Comparison of ENCODE assay signal across 6 mouse cellular contexts in the genomic region with DNA sequence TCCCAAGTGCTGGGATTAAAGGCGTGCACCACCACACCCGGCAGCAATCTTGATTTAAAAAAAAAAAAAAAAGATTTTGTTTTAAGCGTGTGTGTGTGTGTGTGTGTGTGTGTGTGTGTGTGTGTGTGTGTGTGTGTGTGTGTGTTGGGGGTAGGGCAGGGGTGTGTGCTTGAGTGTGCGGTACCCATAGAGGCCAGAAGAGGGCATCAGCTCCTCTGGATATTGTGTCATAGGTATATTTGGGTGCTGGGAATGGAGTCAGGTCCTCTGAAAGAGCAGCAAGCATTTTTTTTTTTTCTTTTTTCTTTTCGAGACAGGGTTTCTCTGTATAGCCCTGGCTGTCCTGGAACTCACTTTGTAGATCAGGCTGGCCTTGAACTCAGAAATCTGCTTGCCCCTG. TPM values are rescaled to one million over a fixed set of nuclear protein-coding genes. Genes with fewer than 3 reads are reported as not detected.
DNase-seq lines count a peak whose midpoint lies in the region; ATAC-seq and TF ChIP-seq lines count a peak whose summit lies in the region.
"Not testable (repeated sequence)": the region's sequence is repeated elsewhere in the genome, so short reads cannot be mapped to it uniquely, and the experiment has no call there.

No protein-coding gene starts in this region.

- not testable (repeated sequence) for H3K36me3 ChIP-seq in ES-Bruce4 (ENCODE audit: control insufficient read depth, insufficient read depth, low read length, poor library complexity, severe bottlenecking)
- peaks cover 53% of the 10 kb centered on the region for H3K36me3 ChIP-seq in intestine, postnatal 0 days (ENCODE audit: control insufficient read depth, insufficient read depth)
- peaks cover 45% of the 10 kb centered on the region for H3K36me3 ChIP-seq in liver, postnatal 0 days (replicated peaks; ENCODE audit: insufficient read depth, low read length)
- peaks cover 32% of the 10 kb centered on the region for H3K36me3 ChIP-seq in midbrain, postnatal 0 days (ENCODE audit: insufficient read depth, low read length)

- H3K4me3 ChIP-seq in ES-Bruce4 (ENCODE audit: low read depth, low read length); intestine, postnatal 0 days (ENCODE audit: low read depth, low read length); liver, postnatal 0 days (ENCODE audit: low read depth, low read length); midbrain, postnatal 0 days (ENCODE audit: low read depth, low read length): not testable (repeated sequence)

- not testable (repeated sequence) for H3K9ac ChIP-seq in ES-Bruce4 (ENCODE audit: low read depth, poor library complexity, severe bottlenecking); intestine, postnatal 0 days (ENCODE audit: low read depth, low read length); liver, postnatal 0 days (replicated peaks); midbrain, postnatal 0 days (replicated peaks; ENCODE audit: low read length, poor library complexity, severe bottlenecking)

- peak; percentile 34 for TF ChIP-seq CTCF in ES-Bruce4 (IDR thresholded peaks at IDR 0.05; ENCODE audit: low read depth, low read length)
- 0 out of 2 replicates have a peak, but pooled peaks have one; percentile 3 for TF ChIP-seq CTCF in intestine, postnatal 0 days (IDR thresholded peaks at IDR 0.05; ENCODE audit: low read depth)
- TF ChIP-seq CTCF in liver, postnatal 0 days (IDR thresholded peaks at IDR 0.05; ENCODE audit: low read depth): 0 out of 2 replicates have a peak, but pooled peaks have one; percentile 3
- TF ChIP-seq CTCF in midbrain, postnatal 0 days (IDR thresholded peaks at IDR 0.05): peak; percentile 9; the same call in 1 of the 2 replicates

- not testable (repeated sequence) for H3K27me3 ChIP-seq in ES-Bruce4 (ENCODE audit: control insufficient read depth, insufficient read depth, low read length, poor library complexity, severe bottlenecking); intestine, postnatal 0 days (replicated peaks; ENCODE audit: control insufficient read depth, insufficient read depth, low read length); liver, postnatal 0 days (ENCODE audit: insufficient read depth, low read length); midbrain, postnatal 0 days (ENCODE audit: insufficient read depth, low read length)

- H3K4me1 ChIP-seq in ES-Bruce4 (ENCODE audit: control insufficient read depth, insufficient read depth, low read length); intestine, postnatal 0 days (replicated peaks; ENCODE audit: control insufficient read depth, insufficient read depth, low read length); midbrain, postnatal 0 days (ENCODE audit: insufficient read depth, low read length): not testable (repeated sequence)
- peaks cover 11% of the 10 kb centered on the region for H3K4me1 ChIP-seq in liver, postnatal 0 days (ENCODE audit: insufficient read depth)

- ATAC-seq in intestine, postnatal 0 days; liver, postnatal 0 days; midbrain, postnatal 0 days (ENCODE audit: low FRiP score): not testable (repeated sequence)

- H3K9me3 ChIP-seq in ES-Bruce4 (replicated peaks; ENCODE audit: control insufficient read depth, insufficient read depth, low read length, poor library complexity, severe bottlenecking); intestine, postnatal 0 days (ENCODE audit: control insufficient read depth); liver, postnatal 0 days (ENCODE audit: low read length); midbrain, postnatal 0 days (ENCODE audit: low read length): not testable (repeated sequence)

- not testable (repeated sequence) for H3K4me2 ChIP-seq in intestine, postnatal 0 days (replicated peaks; ENCODE audit: low read depth); liver, postnatal 0 days (ENCODE audit: low read depth, low read length); midbrain, postnatal 0 days (ENCODE audit: low read depth, low read length, poor library complexity, severe bottlenecking)

- TF ChIP-seq POLR2A in ES-Bruce4 (IDR thresholded peaks at IDR 0.05; ENCODE audit: insufficient read depth, low read length): not testable (repeated sequence)

- peak; percentile 21 for DNase-seq in NIH3T3 (ENCODE audit: low read depth)
- DNase-seq in ZHBTc4 (ENCODE audit: low read depth, low spot score): peak; percentile 72
- DNase-seq in liver, postnatal 0 days; midbrain, postnatal 0 days (ENCODE audit: low spot score): not testable (repeated sequence)

- 99% methylated on average over 4 of the region's 5 CpGs for WGBS in intestine, postnatal 0 days
- WGBS in liver, postnatal 0 days (ENCODE audit: insufficient replicate concordance): 96% methylated on average over 4 of the region's 5 CpGs
- WGBS in midbrain, postnatal 0 days: 97% methylated on average over 4 of the region's 5 CpGs

- TF ChIP-seq EP300 in ES-Bruce4 (IDR thresholded peaks at IDR 0.05; ENCODE audit: insufficient read depth, low read depth, low read length); liver, postnatal 0 days (IDR thresholded peaks at IDR 0.05; ENCODE audit: low read depth): not testable (repeated sequence)

- not testable (repeated sequence) for H3K27ac ChIP-seq in ES-Bruce4 (ENCODE audit: insufficient read depth, low read length); intestine, postnatal 0 days (ENCODE audit: low read depth, low read length); liver, postnatal 0 days (ENCODE audit: low read depth); midbrain, postnatal 0 days (ENCODE audit: low read depth, low read length)

RNA-seq across cellular contexts. Expression of a gene that starts 5.9 kb away (rescaled TPM):
- polyA plus RNA-seq in ES-Bruce4 (2011; ENCODE audit: insufficient read depth, insufficient read length, low read depth, missing spikeins): 15.8 and 16.8 TPM in 2 replicates
- 2.6 and 2.9 TPM in 2 replicates for polyA plus RNA-seq in intestine, postnatal 0 days (2015; fragmentation: Nextera tagmentation; extraction: Ambion mirVana)
- polyA plus RNA-seq in liver, postnatal 0 days (2015; fragmentation: Nextera tagmentation; extraction: Ambion mirVana): 1.2 and 1.6 TPM in 2 replicates
- total RNA-seq in midbrain, postnatal 0 days (2014; rRNA removed): 24.3 and 24.4 TPM in 2 replicates
- 3.7 and 3.9 TPM in 2 replicates for polyA plus RNA-seq in midbrain, postnatal 0 days (2015; fragmentation: Nextera tagmentation; extraction: Ambion mirVana)

RNA-seq across cellular contexts. Expression of a gene that starts 13.2 kb away (rescaled TPM):
- polyA plus RNA-seq in ES-Bruce4 (2011; ENCODE audit: insufficient read depth, insufficient read length, low read depth, missing spikeins): 4.5 and 11.9 TPM in 2 replicates
- 0.47 and 1.2 TPM in 2 replicates for polyA plus RNA-seq in intestine, postnatal 0 days (2015; fragmentation: Nextera tagmentation; extraction: Ambion mirVana)
- 0.79 and 0.82 TPM in 2 replicates for polyA plus RNA-seq in liver, postnatal 0 days (2015; fragmentation: Nextera tagmentation; extraction: Ambion mirVana)
- 3.2 and 8.0 TPM in 2 replicates for total RNA-seq in midbrain, postnatal 0 days (2014; rRNA removed)
- polyA plus RNA-seq in midbrain, postnatal 0 days (2015; fragmentation: Nextera tagmentation; extraction: Ambion mirVana): 0.96 and 1.1 TPM in 2 replicates

RNA-seq across cellular contexts. Expression of a gene that starts 13.2 kb away (rescaled TPM):
- 26.4 and 36.9 TPM in 2 replicates for polyA plus RNA-seq in ES-Bruce4 (2011; ENCODE audit: insufficient read depth, insufficient read length, low read depth, missing spikeins)
- polyA plus RNA-seq in intestine, postnatal 0 days (2015; fragmentation: Nextera tagmentation; extraction: Ambion mirVana): 22.8 and 22.9 TPM in 2 replicates
- 13.5 and 14.4 TPM in 2 replicates for polyA plus RNA-seq in liver, postnatal 0 days (2015; fragmentation: Nextera tagmentation; extraction: Ambion mirVana)
- total RNA-seq in midbrain, postnatal 0 days (2014; rRNA removed): 33.8 and 44.7 TPM in 2 replicates
- polyA plus RNA-seq in midbrain, postnatal 0 days (2015; fragmentation: Nextera tagmentation; extraction: Ambion mirVana): 32.4 TPM in 2 replicates

RNA-seq across cellular contexts. Expression of a gene that starts 13.3 kb away (rescaled TPM):
- 24.9 and 25.7 TPM in 2 replicates for polyA plus RNA-seq in ES-Bruce4 (2011; ENCODE audit: insufficient read depth, insufficient read length, low read depth, missing spikeins)
- 7.7 and 8.2 TPM in 2 replicates for polyA plus RNA-seq in intestine, postnatal 0 days (2015; fragmentation: Nextera tagmentation; extraction: Ambion mirVana)
- polyA plus RNA-seq in liver, postnatal 0 days (2015; fragmentation: Nextera tagmentation; extraction: Ambion mirVana): 8.9 and 10.6 TPM in 2 replicates
- 25.8 and 26.0 TPM in 2 replicates for total RNA-seq in midbrain, postnatal 0 days (2014; rRNA removed)
- 31.9 and 33.1 TPM in 2 replicates for polyA plus RNA-seq in midbrain, postnatal 0 days (2015; fragmentation: Nextera tagmentation; extraction: Ambion mirVana)
